Mouse (Mus musculus): Measurements from ENCODE around the gene Kcnh1.

The Kcnh1 gene

GRCm38 (mm10) chr1:192405136-192405535, 214.6 kb downstream of the Kcnh1 start:
- DNase-seq (ENCODE audit: low read depth, low spot score) = no peak

DNA sequence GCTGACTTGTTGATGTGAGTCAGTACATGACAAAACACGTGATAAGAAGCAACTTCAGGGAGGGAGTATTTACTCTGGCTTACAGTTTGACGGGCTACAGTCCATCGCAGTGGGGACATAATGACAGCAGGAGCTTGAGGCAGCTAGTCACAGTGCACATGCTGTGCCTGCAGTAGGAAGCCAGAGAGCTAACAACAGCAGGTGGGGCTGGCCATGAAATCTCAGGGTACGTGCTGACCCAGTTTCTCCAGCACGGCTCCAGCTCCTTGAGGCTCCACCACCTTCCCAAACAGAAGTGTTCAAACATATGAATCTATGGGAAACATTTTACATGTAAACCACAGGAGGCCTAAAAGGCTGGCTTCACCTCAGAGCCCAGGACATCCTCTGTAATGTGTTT, 216.0 kb downstream of the Kcnh1 start:
- DNase-seq (ENCODE audit: low read depth, low spot score) = no peak

- no peak for DNase-seq (ENCODE audit: low read depth, low spot score)
Measured at GRCm38 (mm10) chr1:192415813-192416212, 225.2 kb downstream of the Kcnh1 start.

DNA sequence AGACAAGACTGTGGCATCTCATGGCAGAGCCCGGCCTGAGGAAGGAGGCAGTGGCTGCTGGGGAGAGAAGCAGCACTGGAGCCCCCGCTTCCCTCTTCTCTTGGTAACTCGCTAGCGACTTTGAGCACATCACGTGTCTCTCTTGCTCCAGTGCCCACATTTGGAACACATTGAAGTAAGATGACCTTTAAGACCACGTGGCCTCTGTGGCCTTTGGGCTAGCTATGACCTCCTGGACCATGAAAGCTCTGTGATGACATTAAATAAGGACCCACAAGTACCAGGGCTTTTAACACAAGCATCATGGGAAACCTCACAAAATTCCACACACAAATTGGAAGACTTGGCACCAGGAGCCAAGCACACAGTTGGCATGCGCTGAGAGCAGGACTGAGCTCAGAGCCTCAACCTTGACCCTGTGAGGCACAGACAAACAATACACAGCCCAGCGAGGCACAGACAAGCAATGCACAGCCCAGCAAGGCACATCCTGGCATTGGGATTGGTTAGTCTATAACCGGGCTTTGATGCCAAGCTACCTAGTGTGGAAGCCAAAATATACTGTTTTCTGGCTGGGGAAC, 225.8 kb downstream of the Kcnh1 start:
- no peak for DNase-seq (ENCODE audit: low read depth, low spot score)

- DNase-seq (ENCODE audit: low read depth, low spot score) = no peak
Measured at GRCm38 (mm10) chr1:192419176-192419575, 228.6 kb downstream of the Kcnh1 start.

- DNase-seq (ENCODE audit: low read depth, low spot score) = no peak
Measured at GRCm38 (mm10) chr1:192421377-192422166, 231.0 kb downstream of the Kcnh1 start.

- DNase-seq (ENCODE audit: low read depth, low spot score) = no peak
Measured at GRCm38 (mm10) chr1:192431423-192431822, 240.8 kb downstream of the Kcnh1 start.

DNA sequence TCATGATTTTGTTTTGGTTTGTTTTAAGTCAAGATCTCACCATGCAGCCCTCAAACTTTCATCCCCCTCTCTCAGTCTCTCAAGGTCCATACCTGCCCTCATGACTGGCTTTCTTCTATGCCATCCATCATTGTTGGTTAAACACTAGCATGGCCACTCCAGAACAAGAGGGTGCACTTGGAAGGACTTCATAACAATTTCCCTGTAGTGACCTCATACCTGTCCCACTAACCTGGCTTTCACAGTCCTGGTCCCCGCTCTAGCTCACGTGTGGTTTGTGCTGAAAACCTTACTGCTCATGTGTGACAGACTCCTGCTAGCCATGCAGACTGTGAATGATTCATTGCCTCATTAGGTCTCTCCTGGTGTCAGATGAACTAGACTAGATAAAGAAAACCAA, 244.9 kb downstream of the Kcnh1 start:
- DNase-seq (ENCODE audit: low read depth, low spot score) = no peak

GRCm38 (mm10) chr1:192439151-192439837, 248.7 kb downstream of the Kcnh1 start:
- no peak for DNase-seq (ENCODE audit: low read depth, low spot score)

DNA sequence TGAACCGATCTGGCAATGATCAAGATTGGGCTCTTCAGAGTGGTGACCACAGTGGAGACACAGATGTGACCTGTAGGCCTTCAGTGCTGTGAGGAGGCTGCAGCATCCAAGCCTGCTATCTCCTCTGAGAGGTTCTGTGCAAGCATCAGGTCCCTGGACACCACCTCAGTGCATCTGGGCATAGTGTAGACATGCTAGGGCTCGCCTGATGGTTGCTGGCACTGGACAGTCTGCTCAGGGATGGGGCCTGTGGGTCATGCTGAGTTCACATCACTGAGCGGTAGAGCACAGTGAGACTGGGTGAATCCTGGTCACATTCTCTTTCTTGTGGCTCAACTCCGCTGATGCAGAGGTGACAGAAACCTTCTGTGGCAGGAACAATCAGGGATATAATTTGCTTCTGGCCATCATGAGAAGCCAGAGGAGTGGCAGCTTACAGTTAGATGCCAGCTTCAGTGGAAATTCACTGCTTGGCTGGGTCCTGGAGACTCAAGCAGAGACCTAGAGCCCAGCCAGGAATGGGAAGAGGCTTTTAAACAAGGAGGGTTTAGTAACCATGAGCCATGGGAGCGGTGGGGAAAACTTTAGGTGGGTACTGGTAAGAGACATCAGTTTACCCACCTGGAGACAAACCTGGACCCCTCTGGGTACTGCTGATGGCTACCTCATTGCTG, 252.3 kb downstream of the Kcnh1 start:
- no peak for DNase-seq (ENCODE audit: low read depth, low spot score)

GRCm38 (mm10) chr1:192443998-192444657, 253.6 kb downstream of the Kcnh1 start:
- DNase-seq (ENCODE audit: low read depth, low spot score) = no peak

- peak; percentile 38 for DNase-seq (ENCODE audit: low read depth, low spot score)
Measured at GRCm38 (mm10) chr1:192444658-192445447, 254.3 kb downstream of the Kcnh1 start.

DNA sequence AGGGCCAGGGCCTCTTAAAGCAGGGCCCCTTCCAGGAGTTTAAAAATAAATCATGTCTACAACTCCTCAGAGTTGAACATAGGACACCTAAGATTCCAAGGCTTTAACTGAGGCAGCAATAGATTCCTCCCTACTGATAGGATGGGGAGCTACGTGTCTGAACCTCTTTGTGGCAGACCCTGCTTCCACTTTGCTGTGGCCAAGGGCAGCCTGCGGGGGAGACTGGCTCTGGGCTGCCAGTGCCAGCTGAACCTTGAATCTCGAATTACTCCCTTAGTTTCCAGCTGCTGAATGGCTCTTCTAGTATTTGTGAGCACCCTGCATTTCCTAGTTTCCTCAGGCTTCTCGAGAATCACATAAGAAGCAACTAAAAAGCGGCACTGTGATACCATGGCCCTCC, 255.6 kb downstream of the Kcnh1 start:
- no peak for DNase-seq (ENCODE audit: low read depth, low spot score)

GRCm38 (mm10) chr1:192447666-192448065, 257.1 kb downstream of the Kcnh1 start:
- DNase-seq (ENCODE audit: low read depth, low spot score) = no peak

DNA sequence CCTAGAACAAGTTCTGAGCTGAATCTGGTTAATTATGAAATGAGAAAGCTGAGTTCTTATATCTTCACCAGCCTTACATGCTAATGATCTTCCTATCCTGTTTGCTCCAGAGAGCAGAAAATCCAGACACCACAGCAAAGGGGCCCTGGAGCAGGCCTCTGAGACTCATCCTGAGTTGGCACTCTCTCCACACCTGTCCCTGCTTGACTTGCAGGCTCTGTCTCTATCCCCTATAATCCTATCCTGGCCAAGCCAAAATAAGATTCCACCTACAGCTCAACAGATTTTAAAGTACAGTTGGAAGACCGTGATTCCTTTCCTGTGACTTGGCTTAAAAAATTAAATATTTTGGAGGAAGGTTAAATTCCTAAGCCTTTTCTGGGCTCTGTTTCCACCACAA, 257.9 kb downstream of the Kcnh1 start:
- DNase-seq (ENCODE audit: low read depth, low spot score) = no peak

- no peak for DNase-seq (ENCODE audit: low read depth, low spot score)
Measured at GRCm38 (mm10) chr1:192449572-192450351, 259.2 kb downstream of the Kcnh1 start.

DNA sequence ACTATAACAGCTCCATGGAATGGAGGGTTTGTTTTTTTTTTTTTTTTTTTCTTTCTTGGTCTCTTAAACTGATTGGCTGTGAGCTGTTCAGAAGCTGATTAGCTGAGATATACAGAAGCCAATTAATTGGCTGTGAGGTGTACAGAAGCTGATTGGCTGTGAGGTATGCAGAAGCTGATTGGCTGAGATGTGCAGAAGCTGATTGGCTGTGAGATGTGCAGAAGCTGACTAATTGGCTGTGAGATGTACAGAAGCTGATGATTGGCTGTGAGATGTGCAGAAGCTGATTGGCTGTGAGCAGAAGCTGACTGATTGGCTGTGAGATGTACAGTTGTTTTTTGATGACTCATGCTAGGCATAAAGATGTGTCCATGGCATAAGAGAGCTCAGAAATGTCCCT, 259.9 kb downstream of the Kcnh1 start:
- DNase-seq (ENCODE audit: low read depth, low spot score) = no peak

DNA sequence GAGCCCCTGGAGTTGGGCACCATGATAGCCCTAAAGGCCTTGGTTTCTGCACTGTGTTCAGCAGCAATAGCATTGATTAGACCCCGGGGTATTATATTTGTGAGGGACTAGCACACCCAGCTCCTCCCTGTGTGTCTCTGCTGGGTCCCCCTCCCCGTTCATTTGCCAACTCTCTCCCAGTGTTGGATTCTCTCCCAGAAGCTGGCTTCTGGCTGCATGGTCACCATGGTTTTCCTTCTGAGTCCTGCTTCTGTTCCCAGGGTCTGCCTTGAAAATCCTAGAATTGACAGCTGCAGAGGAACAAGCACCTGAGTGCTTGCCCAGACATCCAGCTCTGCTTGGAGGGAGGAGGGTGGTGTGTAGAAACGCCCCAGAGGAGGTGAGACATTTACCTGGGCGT, 261.1 kb downstream of the Kcnh1 start:
- DNase-seq (ENCODE audit: low read depth, low spot score) = no peak

DNA sequence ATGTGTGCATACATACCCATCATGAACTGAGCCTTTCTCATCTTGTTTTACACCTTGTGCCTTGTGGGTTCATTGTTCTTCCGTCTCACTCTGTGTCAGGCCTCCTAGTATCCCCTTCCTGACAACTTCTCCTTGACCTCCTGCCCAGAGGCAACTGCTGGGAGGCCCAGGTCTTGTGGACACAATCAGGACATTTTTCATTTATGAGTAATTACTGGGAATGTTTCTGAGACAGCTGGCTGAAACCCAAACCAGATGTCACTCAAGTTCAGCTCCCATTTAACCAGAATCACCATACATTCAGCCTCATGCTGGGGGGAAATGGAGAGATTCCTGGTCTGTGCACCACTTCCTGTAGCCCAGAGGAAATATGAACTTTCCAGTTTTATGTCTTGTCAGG, 263.9 kb downstream of the Kcnh1 start:
- no peak for DNase-seq (ENCODE audit: low read depth, low spot score)

DNA sequence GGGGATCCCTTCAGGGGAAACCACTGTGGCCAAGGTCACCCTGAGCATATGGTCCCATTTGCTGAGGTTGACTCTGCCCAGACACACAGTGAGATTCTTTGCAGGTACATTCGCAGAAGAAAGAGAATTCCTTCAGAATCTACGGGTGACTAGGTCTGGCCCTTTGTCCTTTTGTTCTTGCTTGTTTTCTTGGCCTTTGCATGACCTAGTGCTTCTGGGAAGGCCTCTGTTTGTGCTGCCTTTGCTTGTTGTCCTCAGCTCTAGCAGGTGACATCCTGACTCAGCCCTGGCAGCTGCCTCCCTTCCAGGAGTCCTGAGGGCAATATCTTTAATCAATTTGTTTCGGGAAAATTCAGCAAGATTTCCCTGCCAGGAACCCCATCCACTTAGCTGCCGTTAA, 264.4 kb downstream of the Kcnh1 start:
- no peak for DNase-seq (ENCODE audit: low read depth, low spot score)

Data from retina, adult 2 months (tissue).